Mouse (Mus musculus) MEL (cell line): Measurements from ENCODE around the gene Nkd2.

Experiments used
- CTCF ChIP-seq, 3 experiments: IDR thresholded peaks in 2 of 3; conservative IDR thresholded peaks in 1 of 3; 2 replicates each; pipeline ENCODE4 v1.5.1; 2011 to 2012; ENCODE audit warnings: low read length in 3 of 3, low read depth in 2 of 3, mild to moderate bottlenecking in 2 of 3, improper control_type of control experiment in 1 of 3, inconsistent platforms in 1 of 3, mixed read lengths in 1 of 3, moderate library complexity in 1 of 3; ENCODE audit not compliant: control insufficient read depth in 1 of 3, insufficient read depth in 1 of 3, poor library complexity in 1 of 3, severe bottlenecking in 1 of 3
- ELF1 ChIP-seq: IDR thresholded peaks from 2 replicates; pipeline ENCODE4 v1.6.1; 2014; ENCODE audit warnings: low read depth, mild to moderate bottlenecking, inconsistent platforms, low read length, improper control_type of control experiment, moderate library complexity
- KAT2A ChIP-seq: conservative IDR thresholded peaks from 2 replicates; pipeline ENCODE4 v1.6.1; 2012; ENCODE audit warnings: low read depth, low read length, improper control_type of control experiment, inconsistent platforms
- MXI1 ChIP-seq: IDR thresholded peaks from 2 replicates; pipeline ENCODE4 v1.6.1; 2011; ENCODE audit warnings: mild to moderate bottlenecking, low read depth, low read length, improper control_type of control experiment
- MYC ChIP-seq: IDR thresholded peaks from 2 replicates; pipeline ENCODE4 v1.6.1; 2011; ENCODE audit warnings: low read depth, mild to moderate bottlenecking, low read length, improper control_type of control experiment, moderate library complexity
- POLR2A ChIP-seq, 2 experiments: IDR thresholded peaks; 2 replicates each; pipeline ENCODE4 v1.6.1; 2011 to 2012; ENCODE audit warnings: low read length in 2 of 2, mild to moderate bottlenecking in 2 of 2, control low read depth in 1 of 2, improper control_type of control experiment in 1 of 2, low read depth in 1 of 2, moderate library complexity in 1 of 2; ENCODE audit not compliant: control insufficient read depth in 1 of 2, insufficient read depth in 1 of 2, poor library complexity in 1 of 2
- RAD21 ChIP-seq: IDR thresholded peaks from 2 replicates; pipeline ENCODE4 v1.6.1; 2011; ENCODE audit warnings: mild to moderate bottlenecking, low read depth, low read length, improper control_type of control experiment
- TAL1 ChIP-seq: IDR thresholded peaks from 2 replicates; pipeline ENCODE4 v1.6.1; 2012; ENCODE audit warnings: mild to moderate bottlenecking, inconsistent platforms, low read length, moderate library complexity, mixed read lengths
- TBP ChIP-seq: IDR thresholded peaks from 2 replicates; pipeline ENCODE4 v1.8.0; 2011; ENCODE audit warnings: low read depth, low read length, improper control_type of control experiment
- UBTF ChIP-seq: IDR thresholded peaks from 2 replicates; pipeline ENCODE4 v1.6.1; 2012; ENCODE audit warnings: low read depth, mild to moderate bottlenecking, inconsistent platforms, low read length, improper control_type of control experiment, moderate library complexity, borderline replicate concordance; ENCODE audit not compliant: insufficient read depth
- USF1 ChIP-seq: IDR thresholded peaks from 2 replicates; pipeline ENCODE4 v1.6.1; 2014; ENCODE audit warnings: low read depth, mild to moderate bottlenecking, inconsistent platforms, low read length, improper control_type of control experiment, moderate library complexity
- ZNF384 ChIP-seq: IDR thresholded peaks from 2 replicates; pipeline ENCODE4 v1.6.1; 2012; ENCODE audit warnings: low read depth, mild to moderate bottlenecking, inconsistent platforms, low read length, improper control_type of control experiment

GRCm38 (mm10) chr13:73887415-73887874 is 40.0 kb upstream of the Nkd2 start:
- TF ChIP-seq USF1 = no peak
- no peak for TF ChIP-seq MYC
- TF ChIP-seq ZNF384 = no peak
- no peak for TF ChIP-seq ELF1
- no peak for TF ChIP-seq POLR2A (IDR thresholded peaks at IDR 0.05; ENCODE audit: control insufficient read depth in 1 of 2, insufficient read depth in 1 of 2, low read depth in 1 of 2, low read length in 2 of 2, poor library complexity in 1 of 2)
- TF ChIP-seq RAD21 = no peak
- TF ChIP-seq CTCF (IDR thresholded peaks at IDR 0.05 in 2 of 3, conservative IDR thresholded peaks at IDR 0.05 in 1 of 3; ENCODE audit: control insufficient read depth in 1 of 3, insufficient read depth in 1 of 3, low read depth in 2 of 3, low read length in 3 of 3, poor library complexity in 1 of 3, severe bottlenecking in 1 of 3) = no peak
- no peak for TF ChIP-seq UBTF
- no peak for TF ChIP-seq TAL1
- no peak for TF ChIP-seq KAT2A
- no peak for TF ChIP-seq TBP
- no peak for TF ChIP-seq MXI1
